Mouse (Mus musculus): ENCODE results near the gene Sh3bgrl.
A peak's percentile ranks its signal among the peaks of the same experiment; 100 is the strongest.

Sh3bgrl gene

DNA sequence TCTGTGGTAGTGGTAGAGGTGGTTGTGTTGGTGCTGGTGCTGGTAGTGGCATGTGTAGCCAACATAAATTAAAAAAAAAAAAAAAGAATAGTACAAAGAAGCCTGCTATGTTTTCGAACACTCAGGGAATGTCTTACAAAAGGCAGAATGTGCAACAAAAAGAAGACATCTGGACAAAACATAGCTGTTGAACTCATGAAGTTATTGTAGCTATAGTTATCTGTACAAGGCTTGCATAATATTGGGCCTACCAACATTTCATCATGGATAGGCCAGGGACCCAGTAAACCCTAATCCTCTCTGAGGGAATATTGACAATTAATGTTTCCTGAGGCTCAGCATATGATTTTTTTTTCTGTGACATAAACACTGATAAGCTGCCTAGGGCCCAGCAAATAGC, 37.3 kb downstream of the Sh3bgrl start:
- DNase-seq (ENCODE audit: low spot score): no peak

DNA sequence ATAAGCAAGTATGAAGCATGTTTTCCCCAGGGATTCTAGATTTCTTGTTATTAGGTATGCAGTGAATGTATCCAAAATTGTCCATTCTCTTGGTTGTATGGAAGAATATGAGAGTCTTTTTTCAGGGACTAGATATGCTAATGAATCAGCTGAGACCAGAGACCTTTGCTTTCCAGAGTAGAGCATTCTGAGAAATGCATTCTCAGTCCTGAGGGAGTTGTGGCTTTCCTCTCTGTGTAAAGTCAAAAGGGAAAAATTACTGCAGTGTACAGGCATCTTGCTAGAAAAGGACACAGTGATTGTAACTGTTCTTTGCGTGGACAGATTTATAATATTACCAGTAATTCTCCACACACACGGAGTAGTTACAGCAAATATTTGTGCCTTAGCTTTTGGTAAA, 38.3 kb downstream of the Sh3bgrl start:
- no peak for DNase-seq (ENCODE audit: low spot score)

DNA sequence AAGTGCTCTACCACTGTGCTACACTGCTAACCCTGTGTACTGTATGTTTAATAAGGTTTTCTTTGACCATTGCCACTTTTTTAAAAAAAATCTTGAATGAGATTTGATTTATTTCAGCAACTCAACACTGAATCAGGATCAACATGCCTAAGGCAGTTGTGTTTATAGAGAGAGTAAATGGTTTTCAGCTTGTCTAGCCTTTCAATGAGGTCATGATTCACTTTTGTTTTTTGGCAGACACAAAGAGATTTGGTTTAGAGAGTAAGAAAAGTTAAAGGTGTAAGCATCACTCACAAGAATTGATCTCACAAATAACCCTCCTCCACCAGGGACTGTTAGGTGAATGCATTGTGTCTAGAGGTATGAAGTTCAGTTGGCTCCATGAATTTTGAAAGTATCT, 41.1 kb downstream of the Sh3bgrl start:
- no peak for DNase-seq (ENCODE audit: low spot score)

DNA sequence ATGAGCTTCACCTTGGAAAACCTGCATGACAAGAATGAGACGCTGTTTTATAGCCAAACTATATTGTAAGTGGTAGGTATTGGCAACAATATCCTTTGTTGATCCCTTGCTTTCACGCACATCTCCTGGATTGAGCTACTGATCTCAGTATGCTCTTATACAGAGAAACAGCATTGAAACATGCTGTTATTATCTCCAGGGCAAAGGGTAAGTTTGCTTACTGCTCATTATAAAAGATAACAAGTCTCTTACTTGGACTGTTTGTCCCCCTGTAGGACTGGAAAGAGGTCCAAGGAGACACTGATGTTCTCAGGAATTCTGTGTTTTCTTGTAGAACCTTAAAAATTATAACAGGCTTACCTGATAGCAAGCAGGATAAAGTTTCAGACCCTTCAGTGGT, 41.7 kb downstream of the Sh3bgrl start:
- DNase-seq (ENCODE audit: low spot score): no peak

DNA sequence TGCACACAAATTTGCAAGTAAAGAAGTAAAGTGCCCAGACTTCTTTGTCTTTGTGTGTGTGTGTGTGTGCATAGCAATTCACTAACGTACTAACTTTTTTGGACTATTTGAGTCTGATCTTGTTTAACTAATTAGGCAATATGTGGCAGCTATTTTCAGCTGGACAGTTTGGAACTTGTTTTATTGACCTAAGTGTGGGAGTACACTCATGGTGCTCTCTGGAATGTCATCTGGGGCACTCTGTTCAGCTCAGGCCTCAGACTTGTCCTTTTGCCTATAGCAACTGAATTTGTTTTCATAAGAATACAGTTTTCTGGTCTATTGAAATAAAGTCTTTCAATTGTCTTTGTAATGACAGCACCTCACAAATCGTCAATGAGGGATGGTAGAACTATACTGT, 42.1 kb downstream of the Sh3bgrl start:
- no peak for DNase-seq (ENCODE audit: low spot score)

DNA sequence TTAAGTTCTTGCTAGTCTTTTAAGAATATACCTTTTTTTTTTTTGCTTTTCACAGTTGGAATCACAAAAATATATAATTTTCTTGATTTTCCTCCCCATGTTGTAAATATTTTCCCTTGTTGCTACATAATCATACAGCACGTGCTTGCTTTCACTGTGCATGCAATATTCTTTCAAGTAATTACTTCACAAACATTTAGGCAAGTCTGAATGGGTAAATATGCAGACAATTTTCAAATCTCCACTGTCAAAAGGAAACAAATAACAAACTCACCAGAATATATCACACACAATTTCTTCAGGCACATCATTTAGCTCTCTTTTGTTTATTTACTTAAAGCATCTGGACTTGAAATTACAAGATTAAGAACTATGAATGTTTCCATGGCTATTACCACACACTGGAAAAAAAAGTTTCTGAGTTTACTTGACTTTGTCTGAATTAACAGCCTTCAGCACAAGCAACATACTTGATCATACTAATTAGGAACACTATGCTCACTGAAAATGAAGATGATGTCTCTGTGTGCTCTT, 46.2 kb downstream of the Sh3bgrl start:
- no peak for DNase-seq (ENCODE audit: low spot score)

DNA sequence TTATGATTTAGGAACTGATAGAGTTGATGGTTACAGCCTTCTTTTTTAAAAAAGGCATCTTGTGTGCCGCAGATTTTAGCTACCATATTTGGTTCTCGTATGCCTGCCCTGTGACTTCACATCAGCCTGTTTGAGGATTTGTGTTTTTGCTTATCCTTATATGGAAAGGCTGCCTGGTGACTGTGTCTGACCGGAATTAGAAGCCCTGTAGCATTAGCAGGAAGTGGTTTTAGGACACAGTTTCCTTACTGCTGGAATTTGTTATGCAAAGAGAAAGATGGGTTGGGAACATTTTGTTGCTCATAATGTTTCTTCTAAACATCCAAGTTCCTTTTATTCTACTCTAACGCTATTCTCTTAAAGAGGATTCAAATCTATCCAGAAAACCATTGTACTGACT, 47.1 kb downstream of the Sh3bgrl start:
- DNase-seq (ENCODE audit: low spot score): no peak

DNA sequence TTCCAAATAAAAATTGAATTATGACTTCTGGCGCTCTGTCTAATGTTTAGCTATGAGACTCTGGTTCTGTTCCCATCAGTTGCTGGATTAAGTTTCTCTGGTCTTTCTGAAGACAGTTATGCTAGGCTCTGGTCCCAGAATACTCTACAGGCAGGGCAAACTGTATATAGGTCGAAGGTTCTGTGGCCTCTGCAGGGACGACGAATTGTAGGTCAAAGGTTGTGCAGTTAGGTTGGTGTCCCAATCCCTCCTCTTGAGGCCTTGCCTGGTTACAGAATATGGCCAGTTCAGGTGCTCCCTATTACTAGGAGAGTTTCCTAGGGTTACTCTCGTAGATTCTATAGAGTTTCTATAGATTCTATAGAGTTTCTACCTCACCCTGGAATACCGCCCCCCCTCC, 50.6 kb downstream of the Sh3bgrl start:
- DNase-seq (ENCODE audit: low spot score): no peak

DNA sequence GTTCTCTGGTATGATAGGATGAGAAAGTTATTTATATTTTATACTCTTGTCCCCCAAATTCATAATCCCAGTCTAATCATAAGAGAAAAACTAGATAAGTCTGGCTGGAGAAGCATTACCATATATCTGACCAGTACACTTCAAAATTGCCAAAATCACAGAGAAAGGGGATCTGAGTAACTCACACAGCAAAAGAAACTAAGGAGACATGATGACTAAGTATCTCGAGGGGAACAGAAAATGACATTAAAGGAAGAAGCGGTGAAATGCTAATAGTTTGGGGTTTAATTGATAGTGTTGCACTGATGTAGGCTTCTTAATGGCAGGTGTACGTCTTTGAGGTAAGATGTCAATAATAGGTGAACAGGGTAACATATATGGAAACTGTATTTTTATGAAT, 51.9 kb downstream of the Sh3bgrl start:
- DNase-seq (ENCODE audit: low spot score): no peak

DNA sequence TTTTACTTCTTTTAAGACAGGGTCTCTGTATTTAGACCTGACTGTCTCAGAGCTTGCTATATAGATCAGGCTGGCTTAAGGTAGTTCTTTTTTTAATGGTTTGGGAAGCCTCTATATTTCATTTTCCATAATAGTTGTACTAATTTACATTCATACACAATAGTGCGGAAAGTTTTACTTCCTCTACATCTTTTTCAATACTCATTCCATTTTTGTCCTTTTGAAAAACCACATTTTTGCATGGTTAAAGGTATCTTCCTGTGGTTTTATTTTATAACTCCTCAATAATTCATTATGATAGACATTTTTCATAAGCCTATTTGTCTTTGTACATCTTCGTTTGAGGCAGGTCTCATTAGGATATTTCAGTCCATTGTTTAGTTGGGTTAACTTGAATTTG, 56.1 kb downstream of the Sh3bgrl start:
- no peak for DNase-seq (ENCODE audit: low spot score)

DNA sequence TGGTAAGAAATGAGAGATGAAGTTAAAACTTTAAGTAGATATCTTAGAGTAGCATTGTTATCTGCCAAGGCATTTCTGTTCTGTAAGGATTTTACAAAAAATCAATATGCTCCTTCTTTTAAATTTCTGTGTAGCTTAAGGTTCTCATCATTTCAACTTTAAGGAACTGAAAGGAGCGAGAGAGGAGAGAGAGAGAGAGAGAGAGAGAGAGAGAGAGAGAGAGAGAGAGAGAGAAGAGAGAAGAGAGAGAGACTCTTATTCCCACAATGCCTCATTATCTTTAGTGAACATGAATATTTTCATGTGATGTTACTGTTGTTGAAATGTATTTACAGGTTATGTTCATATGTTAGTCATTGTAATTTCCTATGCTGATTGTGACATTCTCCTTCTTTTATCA, 65.2 kb downstream of the Sh3bgrl start:
- no peak for DNase-seq (ENCODE audit: low spot score)

DNA sequence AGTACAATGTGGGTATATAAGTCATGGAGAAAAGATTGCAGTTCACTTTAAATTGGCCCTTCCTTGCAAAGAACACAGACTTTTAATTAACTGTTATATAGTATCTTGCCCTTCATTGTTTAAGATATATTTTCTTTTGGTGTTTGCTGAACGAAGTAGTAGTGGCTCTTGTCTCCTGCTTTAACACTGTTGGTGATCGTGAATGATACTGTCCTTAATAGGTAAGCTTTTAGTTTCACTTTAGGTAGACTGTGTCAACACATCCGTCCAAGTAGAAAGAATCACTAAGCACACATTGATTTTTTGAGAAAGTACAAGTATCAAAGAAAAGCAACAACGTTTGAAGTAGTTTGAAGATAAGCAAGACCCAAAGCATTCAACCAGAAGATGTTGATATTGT, 65.7 kb downstream of the Sh3bgrl start:
- no peak for DNase-seq (ENCODE audit: low spot score)

DNA sequence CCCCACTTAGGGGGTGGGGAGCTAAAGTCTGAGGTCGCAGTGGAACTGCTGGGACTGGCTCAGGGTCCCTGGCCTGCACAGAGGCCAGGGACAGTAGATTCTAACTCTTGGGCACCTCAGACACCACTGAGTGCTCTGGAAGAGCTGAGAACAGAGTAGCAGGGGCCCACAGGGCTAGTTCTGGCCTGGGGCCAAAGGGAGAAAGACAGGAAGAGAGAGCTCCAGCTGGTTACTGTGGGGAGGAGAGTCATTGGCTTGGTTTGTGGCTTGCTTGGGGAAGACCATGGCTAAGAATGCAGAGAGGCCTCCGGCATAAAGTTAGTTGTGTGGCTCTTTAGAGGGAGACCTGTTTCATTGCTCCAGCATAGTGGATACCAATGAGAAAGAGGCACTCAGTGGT, 79.9 kb downstream of the Sh3bgrl start:
- DNase-seq (ENCODE audit: low spot score): no peak

DNA sequence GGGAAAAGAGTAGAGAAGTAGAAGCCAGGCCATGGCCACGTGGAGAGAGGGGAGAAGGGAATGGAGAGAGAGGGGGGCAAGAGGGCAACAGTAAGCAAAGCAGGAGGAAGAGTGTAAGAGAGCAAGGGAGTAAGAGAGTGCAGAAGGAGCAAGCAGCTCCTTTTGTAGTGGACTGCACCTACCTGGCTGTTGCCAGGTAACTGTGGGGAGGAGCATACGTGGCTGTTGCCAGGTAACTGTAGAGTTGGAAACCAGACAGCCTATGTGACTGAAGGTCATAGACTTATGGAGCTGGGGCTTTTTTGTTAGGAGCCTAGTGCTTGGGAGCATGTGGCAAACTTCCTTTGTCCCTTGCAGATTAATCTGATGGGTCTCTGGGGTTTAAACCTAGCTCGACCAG, 80.3 kb downstream of the Sh3bgrl start:
- no peak for DNase-seq (ENCODE audit: low spot score)

DNA sequence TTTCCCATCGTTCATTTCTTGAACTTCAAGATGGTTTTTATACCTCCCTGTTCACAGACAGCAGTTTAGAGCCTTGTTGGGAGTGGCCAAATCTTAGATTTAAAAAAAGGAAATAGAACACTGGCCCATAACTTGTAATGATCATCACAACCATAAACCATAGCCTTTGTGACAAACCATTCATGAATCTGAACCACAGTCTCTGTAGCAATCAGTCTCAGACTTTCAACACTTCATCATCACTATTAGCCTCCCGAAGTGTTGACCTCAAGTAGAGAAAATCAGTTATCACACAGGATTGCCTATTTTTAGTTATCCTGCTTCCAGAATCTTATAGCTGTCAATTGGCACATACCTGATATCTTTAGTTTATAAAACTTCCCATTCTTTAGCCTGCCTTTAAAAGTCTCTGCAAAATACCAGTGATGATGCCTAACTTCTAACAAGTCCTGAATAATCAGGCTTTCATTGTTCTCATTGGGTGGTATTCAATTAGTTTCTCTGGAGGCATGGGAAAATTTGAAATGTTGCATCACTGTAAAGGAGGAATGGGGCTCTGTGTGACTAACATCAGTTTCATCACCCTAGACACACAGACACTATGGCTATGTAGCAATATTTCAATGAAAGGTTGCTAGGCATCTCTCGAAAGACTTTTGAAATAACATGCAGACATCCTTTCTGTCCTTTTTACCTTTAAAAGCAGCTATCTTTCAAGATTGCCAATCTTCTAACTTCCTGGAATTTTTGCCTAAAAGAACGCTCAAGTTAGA, 89.7 kb downstream of the Sh3bgrl start:
- no peak for DNase-seq (ENCODE audit: low spot score)

DNA sequence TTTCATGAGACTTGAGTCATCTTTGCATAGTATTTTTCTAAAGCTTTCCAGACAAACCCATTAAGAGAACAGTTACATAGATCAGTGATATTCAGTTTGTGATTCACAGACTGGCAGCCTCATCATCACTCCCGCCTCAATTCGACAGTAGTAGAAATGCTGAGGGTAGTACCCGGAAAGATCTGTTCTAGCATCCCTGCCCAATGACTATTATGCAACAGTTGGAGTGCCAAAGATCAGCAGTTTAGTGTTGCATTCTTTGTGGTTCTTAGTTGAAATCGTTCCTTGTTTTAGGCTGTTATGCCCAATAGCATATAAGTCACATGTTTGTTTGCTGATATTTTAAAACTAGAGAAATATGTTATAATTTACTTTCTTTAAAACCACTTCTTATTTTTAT, 94.4 kb downstream of the Sh3bgrl start:
- DNase-seq (ENCODE audit: low spot score): no peak

DNA sequence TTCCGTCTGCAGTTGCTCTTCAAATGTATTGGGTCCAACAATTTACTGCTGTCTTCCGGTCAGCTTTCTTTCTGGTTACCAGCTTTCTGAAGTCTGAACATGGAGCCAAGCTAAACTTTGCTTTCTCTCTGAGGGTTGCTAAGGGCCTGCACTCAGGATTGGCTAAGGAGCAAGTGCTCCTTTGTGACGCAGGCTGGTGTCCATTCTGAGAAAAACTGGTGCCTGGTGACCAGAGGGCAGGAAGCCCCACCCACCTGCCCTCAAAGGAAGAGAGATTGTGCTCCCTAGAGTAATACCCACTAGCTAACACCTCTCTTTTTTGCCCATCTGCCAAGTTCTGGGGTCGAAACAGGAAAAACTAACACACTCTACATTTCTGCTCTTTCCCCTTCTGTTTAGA, 95.8 kb downstream of the Sh3bgrl start:
- peak; percentile 6 for DNase-seq (ENCODE audit: low spot score)

DNA sequence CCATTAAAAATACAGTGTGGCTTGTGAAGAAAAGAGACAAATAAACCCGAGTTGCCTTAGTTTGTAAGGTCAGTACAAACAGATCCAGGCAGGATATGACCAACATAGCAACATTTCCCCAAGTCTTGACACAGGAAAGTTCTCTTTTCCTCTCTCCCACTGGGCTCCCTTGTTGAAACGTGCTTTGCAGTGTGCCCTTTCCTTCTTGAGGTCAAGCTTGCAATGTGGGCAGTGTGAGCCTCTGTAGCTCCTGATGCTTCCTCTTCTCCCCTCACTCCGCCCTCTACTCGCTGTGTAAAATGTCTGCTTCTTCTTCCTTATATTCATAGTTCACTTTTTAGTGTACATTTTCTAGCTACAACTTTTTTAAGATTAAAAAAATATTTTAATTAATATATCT, 96.3 kb downstream of the Sh3bgrl start:
- DNase-seq (ENCODE audit: low spot score): peak; percentile 13

DNA sequence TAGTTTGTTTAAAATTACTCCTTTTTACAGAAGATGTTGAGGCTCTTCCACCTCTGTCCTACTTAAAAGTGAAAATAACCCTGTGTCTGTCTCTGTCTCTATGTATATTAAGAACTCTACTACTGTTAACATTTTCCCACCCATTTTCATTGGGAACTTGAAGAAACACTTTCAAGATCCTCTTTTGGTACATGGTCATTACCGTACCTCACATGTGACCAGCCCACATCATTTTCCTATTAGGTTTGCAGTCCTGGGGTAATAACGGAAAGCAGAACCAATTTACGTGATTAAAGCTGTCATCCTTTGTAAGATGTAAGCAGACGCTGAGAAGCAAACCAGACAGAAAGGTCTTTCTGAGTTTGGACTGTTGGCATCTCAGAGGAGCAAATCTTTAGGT, 101.3 kb downstream of the Sh3bgrl start, which contains the start of gene Gm6377:
Gene Gm6377, plus strand, starts transcription at position 289 of the 400 bp plus-strand sequence.
- no peak for DNase-seq (ENCODE audit: low spot score)

DNA sequence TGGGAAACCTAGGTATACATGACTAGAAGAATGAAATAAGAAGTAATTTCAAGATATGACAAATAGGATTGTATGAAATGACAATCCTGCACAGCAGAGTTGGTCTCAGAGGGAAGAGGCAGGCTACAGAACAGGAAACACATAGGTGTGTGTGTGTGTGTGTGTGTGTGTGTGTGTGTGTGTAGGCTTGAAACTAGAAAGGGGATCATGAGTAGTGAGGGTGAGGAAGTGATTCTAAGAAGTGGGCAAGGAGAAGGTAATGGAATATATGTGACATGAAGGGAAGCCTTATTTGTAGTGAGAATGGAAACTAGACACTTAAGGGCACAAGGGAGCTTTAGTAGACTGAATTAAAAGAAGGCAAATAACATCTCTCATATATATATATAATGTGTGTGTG, 112.7 kb downstream of the Sh3bgrl start:
- no peak for DNase-seq (ENCODE audit: low spot score)

DNA sequence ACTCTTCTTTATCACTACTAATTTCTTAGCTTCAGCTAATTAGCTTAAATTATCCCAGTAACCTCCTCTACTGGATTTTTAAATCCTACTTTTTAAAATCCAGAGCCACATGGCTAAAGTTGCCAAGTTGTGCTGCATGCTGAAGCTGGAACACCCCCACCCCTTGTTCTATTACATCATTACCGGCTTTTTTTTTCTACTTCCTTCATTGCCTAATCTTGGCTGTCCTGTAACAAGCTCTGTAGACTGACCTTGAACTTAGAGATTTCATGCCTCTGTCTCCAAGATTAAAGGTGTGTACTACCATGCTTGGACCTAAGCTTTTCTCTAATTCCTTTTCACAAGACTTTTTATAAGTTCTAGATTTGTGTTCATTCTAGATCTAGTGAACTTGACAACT, 133.6 kb downstream of the Sh3bgrl start:
- no peak for DNase-seq (ENCODE audit: low spot score)

DNA sequence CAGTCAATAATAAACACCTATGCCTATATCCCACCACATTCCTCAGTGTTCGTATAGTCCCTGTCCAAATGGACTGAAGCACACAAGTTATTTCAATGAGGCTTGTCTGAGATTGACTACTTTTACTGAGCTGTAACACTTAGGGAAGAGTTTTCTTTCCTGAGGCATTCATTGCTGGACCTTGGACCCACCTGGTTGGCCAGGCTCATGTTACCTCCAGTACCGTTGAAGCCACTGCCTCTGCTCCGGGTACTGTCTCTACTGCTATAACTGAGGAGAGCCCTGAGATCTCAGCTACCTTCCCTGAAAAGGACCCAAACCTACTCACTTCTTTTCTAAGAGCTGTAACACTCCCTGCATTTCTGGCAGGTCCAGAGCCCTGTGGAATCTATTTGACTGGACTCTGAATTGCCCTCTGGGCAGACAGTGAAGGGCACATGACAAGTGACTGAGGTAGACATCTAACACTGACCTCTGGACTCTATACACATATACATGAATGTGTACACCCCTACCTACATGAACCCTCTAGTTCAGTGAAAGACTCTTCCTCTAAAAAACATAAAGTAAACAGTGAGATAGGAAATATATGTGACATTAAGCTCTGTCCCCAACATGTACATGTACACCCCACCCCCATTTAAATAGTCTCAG, 140.3 kb downstream of the Sh3bgrl start:
- DNase-seq (ENCODE audit: low spot score): no peak

DNA sequence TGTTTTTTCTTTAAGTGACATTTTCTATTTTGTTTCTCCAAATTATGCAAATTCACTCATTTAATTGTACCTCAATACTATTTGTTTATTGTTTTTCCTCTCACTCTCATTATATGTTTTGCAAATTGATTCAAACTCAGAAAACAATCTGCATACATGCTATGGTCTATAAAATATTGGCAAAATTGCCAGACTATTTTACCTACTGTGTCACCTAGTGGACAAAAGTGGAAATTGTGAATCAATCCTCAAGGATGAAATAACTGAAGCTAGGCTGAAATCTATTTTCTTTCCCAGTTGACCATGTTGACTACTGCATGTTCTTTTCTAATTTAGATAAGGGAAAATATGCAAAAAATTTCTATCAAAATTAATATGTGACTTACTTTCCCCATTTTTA, 143.0 kb downstream of the Sh3bgrl start:
- DNase-seq (ENCODE audit: low spot score): peak; percentile 42

All from embryo, embryonic 10 days (tissue).